Mouse (Mus musculus) cerebellum, adult 9-11 months (tissue): ENCODE results near the gene Slc5a1.

Experiments used
- DNase-seq: peaks from one replicate; pipeline ENCODE4 v3.0.0; 2022

Slc5a1 gene

DNA sequence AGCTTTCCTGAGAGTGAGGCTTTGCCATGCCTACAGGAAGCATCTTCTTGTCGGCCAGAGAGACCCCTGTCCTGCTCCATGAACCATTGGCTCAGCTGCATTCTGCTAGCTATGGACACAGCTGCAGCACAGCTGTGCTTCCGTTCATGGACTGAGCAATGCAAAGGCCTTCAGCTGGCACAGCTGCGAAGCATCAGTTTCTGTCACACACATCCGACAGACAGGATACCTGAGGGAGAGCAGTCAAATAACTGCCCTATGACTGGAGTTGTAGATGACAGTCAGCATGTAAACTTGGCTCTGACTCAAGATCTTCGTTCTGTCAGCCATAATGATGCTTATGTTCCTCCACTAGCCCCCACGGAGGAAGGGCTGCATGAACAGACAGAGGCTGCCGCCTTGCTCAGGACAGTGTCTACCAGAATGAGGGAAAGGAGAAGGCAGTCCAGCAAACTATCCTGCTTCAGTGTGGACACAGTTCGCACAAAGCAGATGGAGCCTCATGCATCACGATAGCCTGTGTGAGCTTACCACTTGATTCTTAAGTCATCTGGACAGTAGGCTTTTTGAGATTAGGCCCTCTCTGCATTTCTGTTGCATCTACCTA is 91.3 kb downstream of the Slc5a1 start:
- no peak for DNase-seq

DNA sequence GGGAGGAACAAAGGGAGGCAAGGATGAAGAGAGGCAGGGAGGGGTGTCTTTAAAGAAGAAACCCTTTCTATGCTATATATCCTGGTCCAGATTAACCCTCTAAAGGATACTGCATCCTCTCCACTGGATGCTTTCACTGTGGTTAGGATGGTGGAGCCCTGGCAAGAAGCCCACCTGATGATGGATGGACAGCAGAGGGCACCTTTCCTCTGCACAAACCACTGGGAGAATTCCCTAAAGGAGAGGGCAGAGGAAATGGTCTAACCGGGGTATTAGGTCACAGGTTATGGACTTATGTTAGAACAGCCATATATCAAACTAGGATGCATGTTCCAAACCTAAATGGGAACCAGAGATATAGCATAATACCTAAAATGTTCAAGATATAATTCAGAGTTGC is 96.1 kb downstream of the Slc5a1 start:
- no peak for DNase-seq

GRCm38 (mm10) chr5:33201697-33202096 is 97.7 kb downstream of the Slc5a1 start:
- no peak for DNase-seq

DNA sequence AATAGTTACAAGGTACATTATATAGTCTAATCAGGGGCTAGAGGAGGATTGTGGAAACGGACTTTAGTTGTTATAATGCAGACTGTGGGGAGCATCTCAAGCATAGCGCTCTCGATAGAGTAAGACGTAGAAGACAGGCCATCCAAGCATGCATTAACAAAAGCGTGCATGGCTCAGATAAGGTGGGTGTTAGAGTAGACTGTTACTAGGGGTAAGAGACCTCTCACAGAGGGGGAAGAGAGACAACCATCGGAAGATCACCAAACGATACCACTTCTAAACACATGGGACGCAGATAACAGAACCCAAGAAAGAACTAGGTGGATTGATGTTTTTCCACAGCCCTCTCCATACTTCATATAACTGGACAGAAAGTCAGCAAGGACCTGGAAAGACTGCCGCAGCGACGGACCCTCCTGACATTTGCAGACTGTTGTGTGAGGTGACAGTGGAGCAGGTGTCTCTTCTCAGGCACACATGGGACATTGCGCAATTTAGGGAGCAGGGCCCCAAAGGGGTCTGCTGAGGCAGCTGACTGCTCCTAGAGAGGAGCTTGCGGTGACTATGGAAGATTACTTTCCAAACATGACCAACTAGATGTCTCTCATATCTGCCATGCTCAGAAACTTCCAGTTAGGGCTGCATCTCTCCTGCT is 98.6 kb downstream of the Slc5a1 start:
- no peak for DNase-seq

DNA sequence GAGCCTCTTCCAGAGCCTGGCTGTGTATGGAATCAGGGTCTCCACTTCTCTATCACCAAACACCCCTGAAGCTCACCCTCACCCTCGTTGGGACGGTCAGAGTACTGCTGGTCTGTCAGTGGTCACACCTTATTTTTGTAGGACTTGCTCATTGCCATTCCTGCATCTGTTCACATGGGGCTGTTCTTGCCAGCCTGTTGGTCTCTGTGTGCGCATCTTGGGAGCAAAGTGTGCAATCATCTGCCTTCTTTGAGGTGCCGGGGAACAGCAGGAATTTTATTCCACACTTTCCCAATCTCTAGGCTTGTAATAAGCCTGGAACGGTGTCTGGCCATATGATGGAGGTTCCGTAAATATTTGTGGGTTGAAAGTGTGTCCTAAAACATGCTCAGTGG is 99.1 kb downstream of the Slc5a1 start:
- no peak for DNase-seq

DNA sequence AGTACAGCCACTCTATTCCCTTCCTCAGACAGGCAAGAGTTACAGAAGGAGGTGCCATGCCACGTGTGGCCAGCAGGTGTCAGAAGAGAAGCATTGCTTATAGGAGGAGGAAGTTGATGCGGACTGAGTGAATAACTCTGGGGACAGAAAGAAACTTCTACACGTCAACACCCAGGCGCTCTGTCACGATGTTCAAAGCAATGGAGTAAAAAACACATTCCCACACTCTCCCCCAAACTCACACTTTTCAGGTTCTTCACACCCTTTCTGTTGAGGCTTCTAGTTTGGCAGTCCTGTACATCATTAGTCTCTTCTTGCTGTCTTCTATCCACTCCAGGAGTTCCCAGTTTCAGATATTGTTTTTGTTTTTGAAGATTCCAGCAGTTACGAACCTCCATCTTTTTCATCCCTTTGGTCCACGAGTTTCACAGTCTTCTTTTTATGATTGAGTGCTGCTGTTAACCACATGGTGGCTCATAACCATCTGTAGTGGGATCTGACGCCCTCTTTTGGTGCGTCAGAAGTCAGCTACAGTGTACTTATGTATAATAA is 99.7 kb downstream of the Slc5a1 start:
- DNase-seq = peak; percentile 65

DNA sequence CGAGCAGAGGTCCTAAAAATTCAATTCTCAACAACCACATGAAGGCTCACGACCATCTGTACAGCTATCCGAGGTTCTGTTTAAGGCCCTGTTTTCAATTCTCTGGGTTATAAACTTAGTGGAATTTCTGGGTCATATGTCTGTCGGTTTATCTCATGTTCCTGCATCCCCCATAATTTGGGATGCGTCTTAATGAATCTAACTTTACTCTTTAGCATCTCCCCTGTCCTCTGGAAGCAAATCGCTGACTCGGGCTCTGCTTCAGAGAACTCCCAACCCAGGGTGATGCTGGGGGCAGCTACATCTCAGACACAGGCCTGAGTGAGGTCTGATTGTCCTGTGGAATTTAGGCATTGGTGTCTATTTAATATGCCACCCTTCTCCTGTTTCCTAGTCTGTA is 100.3 kb downstream of the Slc5a1 start:
- no peak for DNase-seq

DNA sequence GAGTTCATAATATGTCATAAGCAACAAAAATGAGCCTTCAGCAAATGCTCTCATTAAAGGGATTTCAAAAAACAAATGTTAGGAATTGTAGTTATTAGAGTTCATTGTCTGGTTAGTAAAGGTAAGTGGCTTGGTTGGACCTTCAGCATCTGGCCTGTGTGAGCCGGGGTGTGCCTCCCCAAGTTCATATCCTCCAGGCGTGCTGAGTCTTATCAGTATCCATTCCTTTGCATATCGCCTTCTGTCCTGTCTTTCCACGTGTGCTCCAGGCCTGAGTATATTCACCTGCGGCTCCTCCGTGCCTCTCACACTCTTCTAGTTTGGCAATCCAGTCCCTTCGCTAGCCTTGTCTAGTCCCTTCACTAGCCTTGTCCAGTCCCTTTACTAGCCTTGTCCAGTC is 102.3 kb downstream of the Slc5a1 start:
- no peak for DNase-seq

DNA sequence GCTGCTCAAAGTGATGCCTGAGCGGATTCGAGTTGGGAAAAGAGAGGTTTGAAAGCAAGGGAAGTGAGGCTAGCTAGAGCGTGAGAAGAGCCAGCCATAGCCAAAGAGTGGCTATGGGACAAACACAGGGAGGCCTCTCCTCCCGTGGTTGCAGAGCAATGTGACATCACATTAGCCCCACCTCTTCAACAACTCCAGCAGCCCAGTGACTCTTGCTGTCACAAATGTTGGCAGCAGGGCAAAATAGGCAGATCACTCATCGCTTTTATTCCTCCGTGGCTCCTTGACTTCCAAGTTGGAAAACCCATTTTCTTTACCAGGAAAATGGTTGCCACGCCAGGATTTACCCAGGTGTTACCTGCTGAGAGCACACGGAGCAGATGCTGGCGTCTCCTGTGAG is 103.1 kb downstream of the Slc5a1 start:
- no peak for DNase-seq

GRCm38 (mm10) chr5:33208533-33209245 is 104.7 kb downstream of the Slc5a1 start:
- no peak for DNase-seq

DNA sequence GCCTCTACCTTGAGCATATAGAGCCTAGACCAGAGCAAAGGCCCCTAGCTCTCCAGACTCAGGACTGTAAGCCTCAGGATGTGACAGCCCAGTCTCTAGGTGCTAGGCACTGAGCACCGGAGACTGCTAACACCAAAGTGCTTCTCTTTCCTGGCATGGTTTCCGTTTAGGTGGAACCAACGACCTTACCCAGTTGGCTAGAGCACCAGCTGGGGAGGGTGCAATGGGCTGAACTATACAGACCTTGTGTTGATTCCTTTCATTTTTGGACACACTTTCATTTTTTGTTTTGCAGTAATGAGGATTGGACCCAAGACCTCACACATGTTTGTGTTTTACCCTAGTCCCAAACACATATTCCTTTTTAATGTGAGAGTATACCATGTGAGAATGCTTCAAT is 106.5 kb downstream of the Slc5a1 start:
- no peak for DNase-seq

- DNase-seq = no peak
Observed at GRCm38 (mm10) chr5:33211254-33211653, 107.2 kb downstream of the Slc5a1 start.
